Mouse (Mus musculus) retina, postnatal 7 days (tissue): ENCODE measurements around the gene Ndrg3.
A peak's percentile ranks its signal among the peaks of the same experiment; 100 is the strongest.
"Not testable (repeated sequence)": the region's sequence is repeated elsewhere in the genome, so short reads cannot be mapped to it uniquely, and the experiment has no call there.

Experiments
- DNase-seq: peaks from one replicate; pipeline ENCODE4 v3.0.0-alpha.2; 2012; ENCODE audit warnings: low read depth, low spot score

The Ndrg3 gene

DNA sequence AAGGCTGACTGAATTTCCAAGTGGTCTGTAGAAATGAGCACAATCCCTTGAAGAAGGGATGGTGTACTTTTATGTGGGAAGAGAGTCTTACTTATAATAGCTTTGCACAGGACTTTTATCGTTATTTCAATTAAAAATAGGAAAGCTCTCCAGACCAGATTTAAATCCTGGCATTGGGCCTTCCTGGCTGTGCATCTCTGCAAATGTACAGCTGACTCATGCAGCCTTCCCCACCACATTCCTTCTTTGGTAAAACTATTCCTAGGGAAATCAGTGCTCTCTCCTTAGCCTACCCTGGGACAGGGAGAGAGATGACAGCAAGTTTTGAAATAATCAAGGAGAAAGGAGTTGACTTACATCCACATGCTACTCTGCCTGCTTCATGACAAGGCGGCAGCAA, 54.1 kb downstream of the Ndrg3 start:
- DNase-seq = no peak

DNA sequence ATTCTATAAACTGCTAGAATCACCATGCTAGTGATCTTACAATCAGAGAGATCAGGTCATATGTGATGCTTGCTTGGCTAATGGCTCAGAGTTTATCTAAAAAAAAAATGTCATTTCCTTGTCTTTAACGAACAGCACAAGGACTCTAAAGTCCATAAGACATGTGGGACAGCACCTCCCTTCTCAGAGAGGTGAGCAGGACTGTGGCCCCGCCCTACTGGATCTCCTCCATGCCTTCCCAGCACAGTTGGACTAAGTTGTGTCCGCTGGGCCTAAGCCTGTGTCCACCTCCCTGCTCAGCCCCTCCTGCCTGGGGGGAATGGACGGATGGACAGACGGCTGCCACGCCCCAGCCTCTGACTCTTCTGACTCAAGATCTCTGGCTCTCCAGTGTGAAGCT, 56.9 kb downstream of the Ndrg3 start:
- DNase-seq = no peak

DNA sequence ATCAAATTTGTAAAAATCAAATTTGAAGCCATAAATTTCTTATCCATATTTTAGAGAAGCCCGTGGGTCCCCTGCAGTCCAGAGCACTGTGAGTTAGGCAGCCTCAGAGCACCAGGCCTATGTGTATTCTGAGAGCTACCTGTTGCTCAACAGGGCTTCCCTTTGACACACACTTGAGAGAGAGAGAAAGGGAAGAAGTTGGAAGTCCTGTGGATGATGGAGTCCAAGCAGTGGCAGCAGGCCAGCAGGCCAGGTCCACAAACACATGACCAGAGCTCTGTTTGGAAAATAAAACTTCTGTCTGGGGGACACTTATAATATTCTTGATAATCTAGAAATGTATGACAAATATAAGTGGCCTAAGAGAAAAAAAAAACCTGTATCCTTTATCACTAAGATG, 58.4 kb downstream of the Ndrg3 start:
- no peak for DNase-seq

DNA sequence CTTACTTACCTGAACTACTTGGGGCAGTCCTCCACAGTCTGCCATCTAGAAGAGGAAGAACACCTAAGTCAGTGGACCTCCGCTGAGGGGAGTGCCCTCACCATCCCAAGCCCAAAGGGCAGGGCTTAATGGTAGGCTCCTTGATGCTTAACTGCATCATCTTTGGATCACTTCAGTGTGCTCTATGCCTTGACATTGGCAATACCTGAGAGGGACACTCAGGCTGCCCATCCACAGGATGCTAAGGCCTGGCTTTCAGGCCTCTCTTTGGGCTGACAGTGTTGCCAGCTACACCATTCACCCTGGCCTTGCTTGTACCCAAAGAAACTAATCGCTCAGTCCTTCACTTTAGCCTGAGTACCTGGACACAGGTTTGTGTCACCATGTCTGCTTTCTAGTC, 60.4 kb downstream of the Ndrg3 start:
- DNase-seq = no peak

DNA sequence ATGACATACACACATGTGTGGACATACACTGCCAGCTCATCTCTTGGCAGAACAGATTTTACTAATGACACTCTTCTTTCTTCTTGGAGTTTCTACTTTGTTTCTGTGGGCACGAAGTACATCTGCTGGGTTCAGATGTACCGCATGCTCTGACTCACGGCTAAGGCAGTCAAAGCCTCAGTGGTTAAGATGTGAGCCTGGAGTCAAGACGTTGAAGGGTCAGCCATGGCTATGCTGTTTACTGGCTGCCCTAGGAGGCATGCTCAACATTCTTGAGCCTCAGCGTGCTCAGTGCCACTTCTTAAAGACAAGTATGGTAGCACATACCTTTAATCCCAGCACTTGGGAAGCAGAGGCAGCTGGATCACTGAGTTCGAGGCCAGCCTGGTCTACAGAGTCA, 61.3 kb downstream of the Ndrg3 start:
- no peak for DNase-seq

DNA sequence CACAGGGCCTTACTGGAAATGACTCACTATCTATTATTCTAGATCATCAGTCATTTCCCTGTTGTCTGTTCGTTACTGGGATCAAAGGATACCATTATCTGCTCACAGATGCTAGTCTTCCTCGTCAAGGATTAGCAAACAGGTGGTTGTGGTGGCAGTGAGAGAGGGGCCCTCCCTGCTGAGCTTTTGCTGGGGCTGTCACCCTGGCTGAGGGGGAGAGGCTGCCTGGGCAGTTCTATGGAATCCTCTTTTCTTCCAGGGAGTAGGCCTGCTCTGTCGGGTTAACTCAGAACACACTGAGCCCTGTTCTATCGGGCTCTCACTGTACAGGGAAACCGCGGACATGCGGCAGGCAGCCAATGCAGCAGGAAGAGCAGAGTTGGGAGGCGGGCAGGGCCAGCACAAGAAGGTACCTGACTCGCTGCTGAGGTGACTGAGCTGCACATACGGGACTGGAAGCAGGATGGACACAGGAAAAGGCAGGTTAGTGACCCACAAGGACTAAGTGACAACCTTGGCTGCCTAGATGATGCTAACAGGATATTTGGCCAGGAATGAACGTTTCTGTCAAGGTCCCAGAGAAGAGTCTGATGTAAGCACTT, 62.2 kb downstream of the Ndrg3 start:
- DNase-seq = no peak

DNA sequence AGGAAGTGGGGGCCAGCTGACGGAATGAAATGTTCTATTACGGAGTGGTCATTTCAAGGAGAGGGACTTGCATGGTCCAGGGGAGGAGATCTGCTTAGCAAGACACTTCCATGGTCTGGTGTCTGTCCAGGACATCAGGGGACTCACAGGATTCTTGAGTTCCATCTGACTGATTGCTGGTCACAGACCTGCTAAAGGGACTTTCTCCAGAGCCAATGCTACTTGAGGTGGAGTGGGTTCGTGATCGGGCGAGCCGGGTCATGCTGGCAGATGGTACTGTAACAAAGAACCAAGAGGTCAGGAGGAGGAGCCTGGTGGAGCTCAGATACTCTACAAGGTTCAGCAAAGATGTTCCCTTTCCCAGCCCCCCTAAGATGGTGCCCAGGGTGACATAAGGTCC, 63.2 kb downstream of the Ndrg3 start:
- no peak for DNase-seq

DNA sequence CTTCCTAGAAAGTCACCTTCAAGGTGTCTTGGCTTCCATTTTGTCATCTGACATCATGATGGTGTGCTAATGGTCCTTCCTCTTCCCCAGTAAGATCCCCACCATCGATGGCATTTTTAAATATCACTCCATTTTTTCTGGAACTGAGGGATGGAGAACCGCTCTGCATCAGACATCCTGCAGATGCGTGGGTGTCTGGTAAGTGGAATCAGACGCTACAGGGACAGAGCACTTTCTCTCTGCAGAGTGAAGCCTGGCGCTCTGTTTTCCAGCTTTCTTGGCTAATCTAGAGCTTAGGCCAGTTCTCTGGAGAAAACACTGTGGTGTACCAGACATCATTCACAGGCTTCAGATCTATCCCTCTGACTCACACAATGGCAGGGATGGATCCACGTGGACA, 64.2 kb downstream of the Ndrg3 start:
- no peak for DNase-seq

DNA sequence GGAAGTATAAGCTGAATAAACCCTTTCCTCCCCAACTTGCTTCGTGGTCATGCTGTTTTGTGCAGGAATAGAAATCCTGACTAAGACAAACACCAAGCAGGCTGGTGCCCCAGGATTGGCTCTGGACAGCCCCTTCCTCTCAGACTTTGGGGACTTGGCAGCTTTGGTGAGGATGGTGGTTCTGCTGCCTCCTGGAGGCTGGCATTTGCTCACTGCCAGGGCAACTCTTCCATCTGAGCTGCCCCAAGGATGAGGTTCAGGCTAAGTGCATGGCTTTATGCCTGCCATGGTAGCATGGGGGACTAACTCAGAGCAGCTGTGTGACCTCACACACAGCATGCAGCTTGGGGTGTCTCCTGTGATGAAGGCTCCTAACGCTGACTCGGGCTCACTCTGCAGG, 66.2 kb downstream of the Ndrg3 start:
- DNase-seq = not testable (repeated sequence)

DNA sequence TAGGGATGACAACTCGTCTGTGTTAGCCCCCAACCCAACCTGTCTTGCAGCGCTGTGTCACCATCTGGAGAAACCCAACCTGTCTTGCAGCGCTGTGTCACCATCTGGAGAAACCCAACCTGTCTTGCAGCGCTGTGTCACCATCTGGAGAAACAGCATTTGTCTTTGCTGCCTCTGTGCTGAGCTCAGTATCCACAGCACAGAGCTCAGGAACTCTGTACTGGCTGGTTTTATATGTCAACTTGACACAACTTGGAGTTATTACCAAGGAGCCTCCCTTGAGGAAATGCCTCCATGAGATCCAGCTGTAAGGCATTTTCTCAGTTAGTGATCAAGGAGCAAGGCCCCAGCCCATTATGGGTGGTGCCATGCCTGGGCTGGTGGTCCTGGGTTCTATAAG, 66.8 kb downstream of the Ndrg3 start:
- DNase-seq = not testable (repeated sequence)

DNA sequence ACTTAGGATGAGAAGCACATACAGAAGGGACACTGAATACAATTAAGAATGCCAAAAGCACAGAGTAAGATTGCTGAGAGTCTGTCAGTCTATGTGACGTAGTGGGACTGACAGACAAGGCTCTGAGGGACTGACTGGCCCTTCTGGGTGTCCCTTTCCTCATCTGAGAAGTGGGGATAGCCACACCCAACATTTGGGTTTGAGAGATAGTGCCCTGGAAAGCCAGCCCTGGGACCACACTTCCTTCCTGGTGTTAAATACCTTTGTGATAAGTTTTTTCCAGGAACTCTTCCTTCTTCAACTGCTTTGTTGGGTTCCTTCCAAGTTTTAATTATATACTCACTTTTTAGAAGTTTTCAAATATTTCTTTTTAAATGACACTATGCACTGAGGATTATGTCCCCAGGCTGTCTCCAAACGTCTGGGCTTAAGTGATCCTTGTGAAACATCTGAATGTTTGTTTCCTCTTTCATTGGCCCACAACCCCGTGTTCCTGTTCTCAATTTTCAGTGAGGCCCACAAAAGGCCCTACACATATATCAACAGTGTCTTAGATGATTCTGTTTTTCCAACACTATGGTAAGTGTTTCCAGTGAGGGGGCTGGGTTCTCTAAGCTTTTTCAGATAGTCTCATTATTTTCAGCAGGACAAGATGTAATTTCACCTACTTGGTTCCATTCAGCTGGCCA, 67.5 kb downstream of the Ndrg3 start:
- DNase-seq = no peak

DNA sequence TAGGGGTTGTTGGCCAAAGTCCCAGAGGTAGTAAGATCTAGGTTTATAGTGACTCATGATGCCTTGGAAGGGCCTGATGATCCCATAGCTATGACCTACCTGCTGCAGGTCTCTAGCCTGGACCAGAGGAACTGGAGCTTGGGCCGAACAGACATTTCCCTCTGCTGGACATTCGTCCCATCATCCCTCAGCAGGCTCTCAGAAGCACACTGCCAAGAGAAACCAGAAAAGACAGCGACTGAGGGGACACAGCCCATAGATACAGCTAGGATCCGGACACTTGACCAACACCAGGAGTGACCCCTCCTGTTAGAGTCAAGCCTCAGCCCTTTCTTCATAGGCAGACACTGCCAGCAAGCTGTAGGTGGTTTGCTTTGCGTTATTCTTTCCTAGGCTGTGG, 68.8 kb downstream of the Ndrg3 start:
- no peak for DNase-seq

DNA sequence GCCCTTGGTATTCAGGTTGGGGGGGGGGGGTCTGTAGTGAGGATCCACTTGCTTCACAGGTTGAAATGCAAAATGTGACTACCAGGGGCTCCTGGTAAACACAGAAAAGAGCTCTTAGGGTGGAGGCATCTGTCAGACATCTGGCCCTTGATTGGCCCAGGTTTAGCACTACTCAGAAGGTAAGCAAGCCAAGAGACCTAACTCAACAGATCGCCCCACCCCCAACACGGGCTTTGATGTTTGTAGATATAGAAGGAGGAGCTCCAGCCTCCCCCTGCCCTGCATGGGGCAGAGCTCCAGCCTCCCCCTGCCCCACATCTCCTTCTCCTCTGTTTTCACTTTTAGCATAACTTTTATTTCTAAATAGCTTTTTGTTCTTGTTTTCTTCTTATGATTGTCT, 72.1 kb downstream of the Ndrg3 start:
- no peak for DNase-seq

DNA sequence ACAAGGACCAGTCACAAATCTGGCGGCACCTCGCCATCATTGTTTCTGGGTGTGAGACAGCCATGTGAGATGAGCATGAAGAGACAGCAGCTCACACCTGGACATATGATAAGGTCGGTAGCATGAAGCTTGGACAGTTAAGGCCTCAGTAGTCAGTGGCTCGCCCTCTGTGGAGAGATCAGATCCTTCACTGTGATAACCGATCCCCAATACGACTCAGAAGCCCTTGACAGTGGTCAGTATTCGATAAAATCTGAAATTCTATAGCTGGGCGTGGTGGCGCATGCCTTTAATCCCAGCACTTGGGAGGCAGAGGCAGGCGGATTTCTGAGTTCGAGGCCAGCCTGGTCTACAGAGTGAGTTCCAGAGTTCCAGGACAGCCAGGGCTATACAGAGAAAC, 72.7 kb downstream of the Ndrg3 start:
- not testable (repeated sequence) for DNase-seq

DNA sequence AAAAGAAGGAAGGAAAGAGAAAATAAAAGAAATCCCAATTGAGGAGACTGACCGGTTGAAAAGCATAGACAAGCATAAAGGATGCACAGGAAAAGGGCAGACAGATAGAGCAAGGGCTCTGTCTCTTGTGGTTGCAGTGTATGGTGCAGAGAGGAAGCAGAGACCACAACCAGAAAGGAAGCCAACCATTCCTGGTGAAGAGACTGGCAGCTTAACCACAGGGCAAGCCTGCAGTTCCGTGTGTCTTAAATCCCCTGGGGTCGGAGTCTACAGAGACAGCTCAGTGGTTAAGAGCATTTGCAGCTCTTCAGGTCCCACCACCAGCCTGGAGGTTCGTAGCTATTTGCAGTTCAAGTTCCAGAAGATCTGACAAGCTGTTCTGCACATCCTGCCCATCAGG, 73.3 kb downstream of the Ndrg3 start:
- no peak for DNase-seq

DNA sequence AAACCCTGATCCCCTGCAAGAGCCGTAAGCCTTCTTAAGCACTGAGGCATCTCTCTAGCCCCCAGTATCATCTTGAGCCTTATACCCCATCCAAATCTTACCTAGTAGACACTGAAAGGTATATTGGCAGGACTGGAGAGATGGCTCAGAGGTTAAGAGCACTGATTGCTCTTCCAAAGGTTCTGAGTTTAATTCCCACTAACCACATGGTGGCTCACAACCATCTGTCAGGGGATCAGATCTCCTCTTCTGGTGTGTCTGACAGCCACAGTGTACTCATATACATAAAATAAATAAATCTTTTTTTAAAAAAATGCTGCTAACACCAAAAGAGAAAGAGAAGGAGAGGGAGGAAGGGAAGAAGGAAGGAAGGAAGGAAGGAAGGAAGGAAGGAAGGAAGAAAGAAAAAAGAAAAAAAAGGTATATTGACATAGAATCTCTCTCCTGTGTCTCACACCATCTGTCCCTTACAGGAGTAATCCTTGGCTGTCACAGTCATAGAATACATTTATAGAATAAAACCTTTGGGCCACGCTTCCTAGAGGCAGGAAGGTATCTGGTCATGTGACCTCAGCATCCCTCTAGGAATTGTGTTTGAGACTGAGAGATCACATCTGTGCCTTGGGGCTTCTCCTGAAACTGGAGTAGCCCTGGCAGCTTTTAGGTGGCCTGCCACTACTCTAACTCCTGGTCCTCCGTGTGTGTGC, 75.3 kb downstream of the Ndrg3 start:
- no peak for DNase-seq

DNA sequence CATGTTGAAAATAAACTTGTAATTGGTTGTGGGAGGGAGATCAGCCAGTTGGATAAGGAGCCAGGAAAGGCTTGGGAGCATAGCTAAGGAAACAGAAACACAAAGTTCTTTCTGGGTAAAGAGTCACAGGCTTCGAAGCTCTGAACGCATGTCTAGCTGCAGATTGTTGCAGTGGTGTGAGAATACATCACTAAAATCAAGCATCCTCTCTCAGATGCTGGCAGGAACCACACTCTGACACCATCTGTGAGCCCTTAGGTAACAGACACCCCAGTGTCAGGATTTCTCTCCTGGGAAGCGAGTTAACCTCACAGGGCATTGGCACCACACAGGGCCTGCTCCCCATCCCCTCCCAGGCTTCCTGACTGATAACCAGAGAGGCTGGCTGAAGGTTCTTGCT, 76.3 kb downstream of the Ndrg3 start:
- no peak for DNase-seq

DNA sequence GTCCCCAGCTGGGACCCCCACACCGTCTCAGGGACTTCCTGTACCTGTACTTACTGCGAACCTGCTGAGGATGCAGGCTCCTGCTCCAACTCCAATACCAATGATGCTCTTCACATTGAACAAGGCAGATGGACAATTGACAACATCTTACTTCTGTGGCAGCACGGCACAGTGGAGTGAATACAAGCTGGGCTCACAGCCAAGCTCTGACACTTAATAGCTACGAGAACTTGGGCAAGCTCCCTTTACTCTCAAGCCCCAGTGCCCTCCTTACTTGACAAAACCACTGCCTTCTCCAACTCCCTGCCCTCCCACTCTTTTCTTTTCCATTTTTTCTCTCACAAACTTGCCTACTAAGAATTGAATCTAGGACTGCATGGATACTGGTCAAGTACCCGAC, 78.7 kb downstream of the Ndrg3 start:
- no peak for DNase-seq

DNA sequence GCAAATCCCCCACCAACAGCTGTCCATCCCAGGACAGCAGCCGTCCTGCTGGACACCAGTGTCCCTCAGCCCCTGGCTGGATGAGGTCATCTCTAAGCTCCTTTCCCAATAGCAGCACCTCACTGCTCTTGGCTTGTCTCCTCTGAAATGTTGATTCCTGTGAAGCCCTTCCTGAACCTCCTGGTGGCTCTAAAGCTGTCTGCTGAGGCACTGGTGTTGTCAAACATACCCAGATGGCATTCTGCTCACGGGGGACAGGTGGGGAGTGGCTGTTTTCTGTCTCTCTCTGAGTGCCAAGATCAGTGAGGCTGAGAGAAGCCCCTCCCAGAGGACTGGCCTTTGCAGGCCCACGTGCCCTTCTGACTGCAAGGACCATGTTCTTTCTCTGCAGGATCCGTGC, 85.9 kb downstream of the Ndrg3 start:
- not testable (repeated sequence) for DNase-seq

DNA sequence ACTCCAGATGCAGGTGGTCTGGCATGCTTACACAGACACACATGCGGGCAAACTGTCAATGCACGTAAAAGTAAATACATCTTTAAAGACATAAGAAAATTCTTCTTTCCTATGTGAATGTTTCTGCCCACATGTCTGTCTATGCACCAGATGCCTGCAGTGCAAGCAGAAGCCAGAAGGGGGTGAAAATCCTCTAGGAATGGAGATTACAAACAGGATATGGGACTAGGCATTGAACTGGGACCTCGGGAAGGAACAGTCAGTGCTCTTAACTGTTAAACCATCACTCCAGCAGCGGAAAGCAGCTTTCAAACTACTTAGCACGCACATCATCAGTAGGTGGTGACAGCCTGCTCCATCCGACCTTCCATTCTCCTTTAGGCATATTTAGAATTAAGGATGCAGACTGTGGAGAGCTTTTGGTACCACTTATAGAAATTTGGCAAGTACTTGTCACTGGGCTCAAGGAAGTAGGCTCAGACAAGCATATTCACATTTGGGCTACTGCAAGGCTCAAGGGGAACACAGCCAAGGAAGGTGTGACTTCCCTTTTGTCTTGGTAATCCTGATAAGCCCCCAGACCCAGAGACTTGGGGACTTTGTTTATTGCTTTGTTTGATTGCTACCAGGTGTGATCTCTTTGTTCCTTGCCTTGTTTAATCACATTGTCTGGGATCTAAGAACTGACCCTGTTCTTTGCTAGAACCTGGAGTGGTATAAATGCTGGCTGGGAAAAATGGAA, 86.7 kb downstream of the Ndrg3 start:
- DNase-seq = peak; percentile 48

DNA sequence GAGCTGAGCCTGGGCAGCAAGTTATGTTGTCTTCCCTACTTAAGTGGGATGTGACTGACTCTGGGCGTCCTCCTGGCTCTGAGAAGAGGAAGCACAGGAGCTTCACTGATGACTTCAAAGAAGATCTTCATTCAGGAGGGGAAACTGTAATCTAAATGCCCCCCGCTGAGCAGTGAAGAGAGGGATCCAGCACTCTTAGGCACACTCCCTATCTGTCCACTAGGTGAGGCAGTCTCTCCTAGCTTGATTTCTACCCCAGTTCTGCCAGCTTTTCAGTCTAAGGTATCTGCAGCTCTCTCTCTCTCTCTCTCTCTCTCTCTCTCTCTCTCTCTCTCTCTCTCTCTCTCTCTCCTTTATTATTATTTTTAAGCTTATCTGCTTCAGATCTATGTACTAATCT, 88.5 kb downstream of the Ndrg3 start:
- DNase-seq = no peak

DNA sequence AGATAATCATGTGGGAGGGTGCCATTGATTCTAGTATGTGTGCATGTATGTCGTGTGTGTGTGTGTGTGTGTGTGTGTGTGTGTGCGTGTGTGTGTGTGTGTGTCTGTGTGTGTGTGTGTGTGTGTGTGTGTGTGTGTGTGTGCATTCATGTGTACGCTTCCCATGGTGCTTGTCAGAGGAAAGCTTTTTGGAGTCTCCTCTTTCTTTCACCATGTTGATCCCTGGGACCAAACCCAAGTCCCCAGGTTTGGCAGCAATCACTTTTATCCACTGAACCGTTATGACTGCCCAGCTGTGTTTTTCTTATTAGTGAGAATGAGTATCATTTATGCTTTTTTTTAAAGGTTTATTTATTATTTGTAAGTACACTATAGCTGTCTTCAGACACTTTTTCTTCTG, 89.4 kb downstream of the Ndrg3 start:
- not testable (repeated sequence) for DNase-seq

DNA sequence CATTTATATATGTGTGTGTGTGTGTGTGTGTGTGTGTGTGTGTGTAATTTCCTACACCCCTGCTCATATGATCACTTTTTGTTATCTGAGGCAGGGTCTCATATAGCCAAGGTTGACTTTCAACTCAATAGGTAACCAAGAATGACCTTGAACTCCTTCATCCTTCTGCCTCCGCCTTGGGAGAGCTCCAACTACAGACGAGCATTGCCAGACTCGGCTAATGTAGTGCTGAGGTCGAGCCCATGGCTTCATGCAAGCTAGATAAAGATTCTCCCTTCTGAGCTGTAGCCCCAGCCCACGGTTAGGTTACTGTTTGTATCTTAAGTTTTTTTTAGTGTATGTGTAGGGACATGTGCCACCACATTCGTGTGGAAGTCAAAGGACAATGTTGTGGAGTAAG, 90.0 kb downstream of the Ndrg3 start:
- no peak for DNase-seq
